Mouse (Mus musculus): ENCODE measurements around the gene Atp6v1g3. TPM values are rescaled to one million over a fixed set of nuclear protein-coding genes. Genes with fewer than 3 reads are reported as not detected.

Atp6v1g3 gene
- total and polyA plus RNA-seq, 3 experiments = not detected

- Histone ChIP-seq H3K9ac (ENCODE audit: control insufficient read depth, low read depth, low read length, poor library complexity, severe bottlenecking) (no peak overlapping the region), H3K27me3 (ENCODE audit: control insufficient read depth in 1 of 2, insufficient read depth in 2 of 2, low read length in 2 of 2) (no peaks in the 10 kb centered on the region; a peak in 1 of 4 replicates), H3K27ac (ENCODE audit: control insufficient read depth, low read depth, low read length) (no peak overlapping the region), H3K79me2 (ENCODE audit: control insufficient read depth, insufficient read depth, low read length, poor library complexity) (no peaks in the 10 kb centered on the region), H3K4me3 (ENCODE audit: control insufficient read depth in 1 of 2, insufficient read depth in 1 of 2, low read depth in 2 of 2, low read length in 2 of 2) (no peak overlapping the region), H3K4me1 (ENCODE audit: control insufficient read depth in 1 of 2, insufficient read depth in 2 of 2, low read length in 2 of 2) (no peaks in the 10 kb centered on the region), H3K36me3 (ENCODE audit: control insufficient read depth in 1 of 2, insufficient read depth in 2 of 2, low read length in 2 of 2) (no peaks in the 10 kb centered on the region), H3K9me3 (replicated peaks; ENCODE audit: insufficient read depth, low read length) (no peaks in the 10 kb centered on the region)
- DNase-seq (ENCODE audit: low read depth, low spot score) = no peak
- TF ChIP-seq POLR2A (IDR thresholded peaks at IDR 0.05; ENCODE audit: control insufficient read depth in 1 of 2, insufficient read depth in 1 of 2, low read depth in 1 of 2, low read length in 2 of 2, poor library complexity in 1 of 2) = no peak
- no peak for TF ChIP-seq HCFC1 (IDR thresholded peaks at IDR 0.05; ENCODE audit: low read depth, low read length)
- no peak for TF ChIP-seq UBTF (IDR thresholded peaks at IDR 0.05; ENCODE audit: borderline replicate concordance, insufficient read depth, low read depth, low read length)
- no peak for TF ChIP-seq SMC3 (IDR thresholded peaks at IDR 0.05; ENCODE audit: low read depth, low read length)
- no peak for TF ChIP-seq RAD21 (IDR thresholded peaks at IDR 0.05; ENCODE audit: low read depth, low read length)
- TF ChIP-seq KAT2A (conservative IDR thresholded peaks at IDR 0.05; ENCODE audit: low read depth, low read length) = no peak
- no peak for TF ChIP-seq MYC (IDR thresholded peaks at IDR 0.05; ENCODE audit: low read depth, low read length)
- no peak for TF ChIP-seq GATA1 (IDR thresholded peaks at IDR 0.05; ENCODE audit: low read depth, low read length)
- TF ChIP-seq ELF1 (IDR thresholded peaks at IDR 0.05; ENCODE audit: low read depth, low read length) = no peak
- TF ChIP-seq POLR2AphosphoS5 (IDR thresholded peaks at IDR 0.05; ENCODE audit: borderline replicate concordance, low read depth, low read length) = no peak
- no peak for TF ChIP-seq EP300 (IDR thresholded peaks at IDR 0.05; ENCODE audit: low read depth in 1 of 2, low read length in 2 of 2)
- no peak for TF ChIP-seq MYB (IDR thresholded peaks at IDR 0.05; ENCODE audit: low read depth, low read length)
- no peak for TF ChIP-seq MAX (IDR thresholded peaks at IDR 0.05; ENCODE audit: low read length)
- no peak for TF ChIP-seq GABPA (IDR thresholded peaks at IDR 0.05; ENCODE audit: low read depth, low read length)
- TF ChIP-seq ZC3H11A (IDR thresholded peaks at IDR 0.05; ENCODE audit: low read depth, low read length) = no peak
These were observed 14.1 kb downstream of the Atp6v1g3 start for GRCm38 (mm10) chr1:138287665-138288064.

- Histone ChIP-seq H3K36me3 (ENCODE audit: control insufficient read depth in 1 of 2, insufficient read depth in 2 of 2, low read length in 2 of 2) (no peaks in the 10 kb centered on the region), H3K79me2 (ENCODE audit: control insufficient read depth, insufficient read depth, low read length, poor library complexity) (no peaks in the 10 kb centered on the region), H3K27ac (ENCODE audit: control insufficient read depth, low read depth, low read length) (no peak overlapping the region), H3K9me3 (replicated peaks; ENCODE audit: insufficient read depth, low read length) (no peaks in the 10 kb centered on the region), H3K4me3 (ENCODE audit: control insufficient read depth in 1 of 2, insufficient read depth in 1 of 2, low read depth in 2 of 2, low read length in 2 of 2) (no peak overlapping the region), H3K4me1 (ENCODE audit: control insufficient read depth in 1 of 2, insufficient read depth in 2 of 2, low read length in 2 of 2) (no peaks in the 10 kb centered on the region), H3K9ac (ENCODE audit: control insufficient read depth, low read depth, low read length, poor library complexity, severe bottlenecking) (no peak overlapping the region), H3K27me3 (ENCODE audit: control insufficient read depth in 1 of 2, insufficient read depth in 2 of 2, low read length in 2 of 2) (no peaks in the 10 kb centered on the region; a peak in 1 of 4 replicates)
- no peak for TF ChIP-seq ZKSCAN1 (IDR thresholded peaks at IDR 0.05; ENCODE audit: low read depth, low read length)
- TF ChIP-seq KAT2A (conservative IDR thresholded peaks at IDR 0.05; ENCODE audit: low read depth, low read length) = no peak
- no peak for TF ChIP-seq ETS1 (IDR thresholded peaks at IDR 0.05; ENCODE audit: low read depth, low read length)
- TF ChIP-seq SMC3 (IDR thresholded peaks at IDR 0.05; ENCODE audit: low read depth, low read length) = no peak
- TF ChIP-seq MAX (IDR thresholded peaks at IDR 0.05; ENCODE audit: low read length) = no peak
- TF ChIP-seq ZC3H11A (IDR thresholded peaks at IDR 0.05; ENCODE audit: low read depth, low read length) = no peak
- TF ChIP-seq E2F4 (IDR thresholded peaks at IDR 0.05; ENCODE audit: borderline replicate concordance, low read depth, low read length) = no peak
- TF ChIP-seq SIN3A (IDR thresholded peaks at IDR 0.05; ENCODE audit: low read length) = no peak
- no peak for TF ChIP-seq EP300 (IDR thresholded peaks at IDR 0.05; ENCODE audit: low read depth in 1 of 2, low read length in 2 of 2)
- TF ChIP-seq TBP (IDR thresholded peaks at IDR 0.05; ENCODE audit: low read depth, low read length) = no peak
- TF ChIP-seq ZNF384 (IDR thresholded peaks at IDR 0.05; ENCODE audit: low read depth, low read length) = no peak
- no peak for TF ChIP-seq MYB (IDR thresholded peaks at IDR 0.05; ENCODE audit: low read depth, low read length)
- no peak for TF ChIP-seq ZMIZ1 (IDR thresholded peaks at IDR 0.05; ENCODE audit: low read depth, low read length)
- no peak for TF ChIP-seq JUND (IDR thresholded peaks at IDR 0.05; ENCODE audit: low read depth, low read length)
- TF ChIP-seq CHD2 (IDR thresholded peaks at IDR 0.05; ENCODE audit: low read length) = no peak
- TF ChIP-seq MYC (IDR thresholded peaks at IDR 0.05; ENCODE audit: low read depth, low read length) = no peak
- DNase-seq (ENCODE audit: low read depth, low spot score) = no peak
These were observed 15.2 kb downstream of the Atp6v1g3 start for GRCm38 (mm10) chr1:138288721-138289120.

Data from MEL (cell line).